Mouse (Mus musculus): ENCODE results near the gene Wnt9a. TPM values are rescaled to one million over a fixed set of nuclear protein-coding genes. Genes with fewer than 3 reads are reported as not detected.
A peak's percentile ranks its signal among the peaks of the same experiment; 100 is the strongest.
"Not testable (repeated sequence)": the region's sequence is repeated elsewhere in the genome, so short reads cannot be mapped to it uniquely, and the experiment has no call there.

The Wnt9a gene
- 1 to 10 TPM in 1 of 2 experiments, under 1 TPM in 1; 0.80 to 1.1 TPM for total RNA-seq (2021)
- long read RNA-seq, experiment 1 = 0 reads
- long read RNA-seq, experiment 2, partial matches to known transcripts = 1 of 5 reads
- long read RNA-seq, experiment 2, other reads (novel, unspliced or antisense) = 0 of 5 reads

- peak; percentile 67 to 74 for DNase-seq (ENCODE audit: low spot score in 2 of 2)
Observed at GRCm38 (mm10) chr11:59306461-59307421, at the start of gene Wnt9a. TSS of gene Wnt9a (plus strand) at chr11:59306928.

- DNase-seq (ENCODE audit: low spot score in 2 of 2) = no peak
Observed at GRCm38 (mm10) chr11:59259647-59260046, 47.1 kb upstream of the Wnt9a start.

- no peak for DNase-seq (ENCODE audit: low spot score in 2 of 2)
Observed at GRCm38 (mm10) chr11:59260706-59261493, 45.8 kb upstream of the Wnt9a start.

- no peak for DNase-seq (ENCODE audit: low spot score in 2 of 2)
Observed at GRCm38 (mm10) chr11:59262308-59262707, 44.4 kb upstream of the Wnt9a start.

GRCm38 (mm10) chr11:59263870-59264563, 42.7 kb upstream of the Wnt9a start:
- DNase-seq (ENCODE audit: low spot score in 2 of 2) = peak; percentile 32 to 34

GRCm38 (mm10) chr11:59264593-59264992, 42.1 kb upstream of the Wnt9a start:
- no peak for DNase-seq (ENCODE audit: low spot score in 2 of 2)

- no peak for DNase-seq (ENCODE audit: low spot score in 2 of 2)
Observed at GRCm38 (mm10) chr11:59265154-59265813, 41.4 kb upstream of the Wnt9a start.

GRCm38 (mm10) chr11:59266727-59267126, 40.0 kb upstream of the Wnt9a start:
- no peak for DNase-seq (ENCODE audit: low spot score in 2 of 2)

- no peak for DNase-seq (ENCODE audit: low spot score in 2 of 2)
Observed at GRCm38 (mm10) chr11:59274184-59274583, 32.5 kb upstream of the Wnt9a start.

- DNase-seq (ENCODE audit: low spot score in 2 of 2) = no peak
Observed at GRCm38 (mm10) chr11:59276877-59277276, 29.9 kb upstream of the Wnt9a start.

GRCm38 (mm10) chr11:59278047-59278446, 28.7 kb upstream of the Wnt9a start:
- no peak for DNase-seq (ENCODE audit: low spot score in 2 of 2)

- DNase-seq (ENCODE audit: low spot score in 2 of 2) = no peak
Observed at GRCm38 (mm10) chr11:59282111-59282510, 24.6 kb upstream of the Wnt9a start.

GRCm38 (mm10) chr11:59282933-59283332, 23.8 kb upstream of the Wnt9a start:
- DNase-seq (ENCODE audit: low spot score in 2 of 2) = no peak

GRCm38 (mm10) chr11:59284146-59284545, 22.6 kb upstream of the Wnt9a start:
- no peak for DNase-seq (ENCODE audit: low spot score in 2 of 2)

GRCm38 (mm10) chr11:59289706-59290105, 17.0 kb upstream of the Wnt9a start:
- DNase-seq (ENCODE audit: low spot score in 2 of 2) = no peak

- no peak for DNase-seq (ENCODE audit: low spot score in 2 of 2)
Observed at GRCm38 (mm10) chr11:59290702-59291303, 15.9 kb upstream of the Wnt9a start, which contains the start of gene Wnt3a. TSS of gene Wnt3a (minus strand) at chr11:59290752.

GRCm38 (mm10) chr11:59293616-59294015, 13.1 kb upstream of the Wnt9a start:
- DNase-seq (ENCODE audit: low spot score in 2 of 2) = peak; percentile 37 to 56

- no peak for DNase-seq (ENCODE audit: low spot score in 2 of 2)
Observed at GRCm38 (mm10) chr11:59297941-59298340, 8.8 kb upstream of the Wnt9a start.

GRCm38 (mm10) chr11:59300185-59300584, 6.5 kb upstream of the Wnt9a start:
- DNase-seq (ENCODE audit: low spot score in 2 of 2) = no peak

GRCm38 (mm10) chr11:59301053-59301452, 5.7 kb upstream of the Wnt9a start:
- DNase-seq (ENCODE audit: low spot score in 2 of 2) = not testable (repeated sequence)
